Mouse (Mus musculus) layer of hippocampus, adult 2 months (tissue): ENCODE data around the gene Gm15140. TPM values are rescaled to one million over a fixed set of nuclear protein-coding genes. Genes with fewer than 3 reads are reported as not detected.
"Not testable (repeated sequence)": the region's sequence is repeated elsewhere in the genome, so short reads cannot be mapped to it uniquely, and the experiment has no call there.

Experiments used
- DNase-seq, 2 experiments: peaks; one replicate each; pipeline ENCODE4 v3.0.0; 2022; ENCODE audit warnings: low spot score in 2 of 2
- H3K27ac ChIP-seq: fragments of 200-600 bp; 2 replicates; pipeline ENCODE4 v1.8.1; 2022
- H3K4me3 ChIP-seq: fragments of 200-600 bp; 2 replicates; pipeline ENCODE4 v1.8.1; 2022; ENCODE audit warnings: mild to moderate bottlenecking
- long read RNA-seq, 2 experiments: library from polyadenylated mRNA; stranded (forward); transcript quantifications; one replicate each; pipeline ENCODE4 v2.0.0; 2021; ENCODE audit warnings: borderline mapping rate in 2 of 2
- total RNA-seq, 2 experiments: library from RNA; stranded (reverse); gene quantifications; 2 replicates each; pipeline ENCODE4 v1.2.3; 2021

Gene Gm15140
- total RNA-seq, result not detected
- long read RNA-seq, experiment 1, result 0 reads
- long read RNA-seq, experiment 2, result 0 reads

DNA sequence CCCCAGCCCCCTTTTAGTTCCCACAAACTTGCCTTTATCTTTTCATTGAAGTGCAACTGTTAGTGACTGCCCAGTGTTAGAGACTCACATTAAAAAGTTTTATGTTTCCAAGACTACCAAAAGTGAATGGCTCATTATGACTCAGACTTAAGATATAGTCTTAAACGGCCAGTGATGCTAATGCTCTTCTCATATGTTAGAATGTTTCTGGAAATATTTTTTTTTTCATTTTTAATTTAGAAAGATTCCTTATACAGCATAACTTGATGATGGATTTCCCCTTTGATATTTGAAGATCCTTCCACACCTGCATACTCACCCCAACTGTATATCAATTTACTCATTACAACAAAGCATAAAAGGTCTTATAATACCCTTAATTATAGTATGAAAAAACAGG, at the start of gene Gm15140:
TSS of gene Gm15140 (minus strand) at position 101 of the 400 bp plus-strand sequence.
- not testable (repeated sequence) for H3K27ac ChIP-seq, DNase-seq, H3K4me3 ChIP-seq

Other genes with a start within 250 kb of the Gm15140 start
- gene Samt1, start 108.0 kb downstream of the Gm15140 start, total RNA-seq, result not detected
- gene 4921511M17Rik, start 86.9 kb downstream of the Gm15140 start, total RNA-seq, result not detected
- gene Gm10057, start 65.6 kb downstream of the Gm15140 start, total RNA-seq, result not detected
- not detected for gene 4930524N10Rik, start 222.7 kb upstream of the Gm15140 start, total RNA-seq